Mouse (Mus musculus): ENCODE measurements around the gene Fbxo40.
A peak's percentile ranks its signal among the peaks of the same experiment; 100 is the strongest.

- TF ChIP-seq POLR2A (IDR thresholded peaks at IDR 0.05; ENCODE audit: control insufficient read depth in 1 of 2, insufficient read depth in 1 of 2, low read depth in 1 of 2, low read length in 2 of 2, poor library complexity in 1 of 2), result no peak
- no peak for TF ChIP-seq HCFC1 (IDR thresholded peaks at IDR 0.05; ENCODE audit: low read depth, low read length)
- 0 out of 6 replicates have a peak, but pooled peaks of 1 of the 3 experiments have one; percentile 4 for TF ChIP-seq CTCF (IDR thresholded peaks at IDR 0.05 in 2 of 3, conservative IDR thresholded peaks at IDR 0.05 in 1 of 3; ENCODE audit: control insufficient read depth in 1 of 3, insufficient read depth in 1 of 3, low read depth in 2 of 3, low read length in 3 of 3, poor library complexity in 1 of 3, severe bottlenecking in 1 of 3)
Observed at GRCm38 (mm10) chr16:36949614-36950336, 40.5 kb downstream of the Fbxo40 start.
